In the genomic region with DNA sequence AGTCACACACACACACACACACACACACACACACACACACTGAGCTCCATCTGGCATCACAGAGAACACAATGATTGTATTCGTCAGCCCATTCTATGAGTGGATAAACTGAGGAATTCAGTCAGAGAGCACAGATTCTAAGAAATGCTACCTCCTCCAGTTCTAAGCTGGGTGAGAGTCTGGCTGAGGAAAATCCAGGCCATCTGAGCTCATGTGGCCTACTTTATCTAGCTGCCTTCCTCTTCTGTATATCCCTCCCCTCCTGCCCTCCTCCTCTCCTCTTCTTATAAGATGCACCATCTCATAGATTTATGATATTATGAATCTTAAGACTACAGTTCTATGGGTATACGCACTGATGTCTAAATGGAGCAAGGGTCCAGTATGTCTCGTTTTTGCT, we compare ENCODE assay signal across 18 mouse cellular contexts. TPM values are rescaled to one million over a fixed set of nuclear protein-coding genes. Genes with fewer than 3 reads are reported as not detected.
DNase-seq lines count a peak whose midpoint lies in the region; ATAC-seq lines count a peak whose summit lies in the region.
"Had no signal": no experiment of that assay in that cellular context is flagged by ENCODE, and none has a peak within 500 bp of the region (broad histone marks: within the 10 kb centered on the region; RNA-seq: fewer than 3 reads in every experiment).

No protein-coding gene starts in this region.

- 86% methylated on average over 3 of the region's 3 CpGs for WGBS in midbrain, embryonic 11.5 days
- WGBS in midbrain, embryonic 15.5 days, result 85% methylated on average over 3 of the region's 3 CpGs

- H3K4me1 ChIP-seq in midbrain, embryonic 11.5 days (ENCODE audit: control insufficient read depth, insufficient read depth, low read length), result no peaks in the 10 kb centered on the region
- no peaks in the 10 kb centered on the region for H3K4me1 ChIP-seq in midbrain, embryonic 15.5 days
- H3K4me1 ChIP-seq: embryonic facial prominence, embryonic 10.5 days had no signal

- H3K9me3 ChIP-seq in midbrain, embryonic 11.5 days (ENCODE audit: control insufficient read depth, low read length), result no peaks in the 10 kb centered on the region
- H3K9me3 ChIP-seq in midbrain, embryonic 15.5 days, result no peaks in the 10 kb centered on the region
- H3K9me3 ChIP-seq: embryonic facial prominence, embryonic 10.5 days; embryonic facial prominence, embryonic 12.5 days; forebrain, embryonic 13.5 days; forebrain, embryonic 15.5 days had no signal

- no peak overlapping the region for H3K27ac ChIP-seq in midbrain, embryonic 11.5 days (ENCODE audit: low read depth, low read length)
- H3K27ac ChIP-seq in midbrain, embryonic 15.5 days, result no peak overlapping the region
- H3K27ac ChIP-seq: embryonic facial prominence, embryonic 10.5 days; embryonic facial prominence, embryonic 12.5 days; forebrain, embryonic 13.5 days; forebrain, embryonic 15.5 days had no signal

- DNase-seq in frontal cortex, postnatal 10 days (ENCODE audit: low spot score in 2 of 2), result no peak
- DNase-seq in midbrain, embryonic 11.5 days (ENCODE audit: low spot score, missing footprints), result peak; percentile 69
- DNase-seq in cerebellum, adult 18-20 months, result no peak
- DNase-seq: adrenal gland, adult 8-10 months; adrenal gland, postnatal 14 days; adrenal gland, postnatal 36 days; cerebellum, adult 11 months; cerebellum, adult 2 months; cerebellum, adult 9-10 months; cerebellum, postnatal 10 days; cerebellum, postnatal 25 days; forebrain, postnatal 0 days had no signal

- H3K4me3 ChIP-seq in midbrain, embryonic 11.5 days (ENCODE audit: low read depth, low read length), result no peak overlapping the region
- no peak overlapping the region for H3K4me3 ChIP-seq in midbrain, embryonic 15.5 days
- H3K4me3 ChIP-seq: embryonic facial prominence, embryonic 10.5 days; embryonic facial prominence, embryonic 12.5 days; forebrain, embryonic 13.5 days; forebrain, embryonic 15.5 days had no signal

- no peak overlapping the region for H3K9ac ChIP-seq in midbrain, embryonic 11.5 days (ENCODE audit: low read length)
- no peak overlapping the region for H3K9ac ChIP-seq in midbrain, embryonic 15.5 days
- H3K9ac ChIP-seq: embryonic facial prominence, embryonic 12.5 days; forebrain, embryonic 13.5 days; forebrain, embryonic 15.5 days; forebrain, postnatal 0 days had no signal

- no peaks in the 10 kb centered on the region for H3K27me3 ChIP-seq in midbrain, embryonic 11.5 days (ENCODE audit: control insufficient read depth, insufficient read depth, low read length)
- H3K27me3 ChIP-seq in midbrain, embryonic 15.5 days (replicated peaks), result no peaks in the 10 kb centered on the region
- H3K27me3 ChIP-seq: embryonic facial prominence, embryonic 12.5 days; forebrain, embryonic 13.5 days; forebrain, embryonic 15.5 days had no signal

- no peak overlapping the region for H3K4me2 ChIP-seq in midbrain, embryonic 11.5 days
- H3K4me2 ChIP-seq in midbrain, embryonic 15.5 days, result no peak overlapping the region
- H3K4me2 ChIP-seq: embryonic facial prominence, embryonic 12.5 days; forebrain, embryonic 13.5 days; forebrain, embryonic 15.5 days had no signal

- peak; percentile 56 for ATAC-seq in frontal cortex, adult (ENCODE audit: low TSS enrichment)
- no peak for ATAC-seq in midbrain, embryonic 11.5 days (ENCODE audit: low FRiP score)
- ATAC-seq in midbrain, embryonic 15.5 days (replicated peaks), result no peak
- ATAC-seq: forebrain, embryonic 13.5 days; forebrain, embryonic 15.5 days; forebrain, postnatal 0 days had no signal

- no peaks in the 10 kb centered on the region for H3K36me3 ChIP-seq in midbrain, embryonic 11.5 days (ENCODE audit: control insufficient read depth, insufficient read depth, low read length)
- no peaks in the 10 kb centered on the region for H3K36me3 ChIP-seq in midbrain, embryonic 15.5 days (replicated peaks)
- H3K36me3 ChIP-seq: embryonic facial prominence, embryonic 10.5 days; embryonic facial prominence, embryonic 12.5 days; forebrain, embryonic 15.5 days had no signal

RNA-seq across cellular contexts. Expression of a gene that starts 19.4 kb away (rescaled TPM):
- polyA plus RNA-seq in midbrain, embryonic 11.5 days (2014; fragmentation: Nextera tagmentation; extraction: Ambion mirVana), result 9.2 and 10.8 TPM in 2 replicates
- polyA plus RNA-seq in midbrain, embryonic 15.5 days (2015; fragmentation: Nextera tagmentation; extraction: Ambion mirVana), result 7.5 and 7.8 TPM in 2 replicates

RNA-seq across cellular contexts. Expression of a gene that starts 56.2 kb away (rescaled TPM):
- 12.9 and 17.7 TPM in 2 replicates for polyA plus RNA-seq in midbrain, embryonic 11.5 days (2014; fragmentation: Nextera tagmentation; extraction: Ambion mirVana)
- 10.9 and 12.5 TPM in 2 replicates for polyA plus RNA-seq in midbrain, embryonic 15.5 days (2015; fragmentation: Nextera tagmentation; extraction: Ambion mirVana)
